Mouse (Mus musculus): ENCODE measurements around the gene Tarm1.

- TF ChIP-seq POLR2A (IDR thresholded peaks at IDR 0.05; ENCODE audit: borderline replicate concordance, extremely low read depth, insufficient read depth, insufficient read length, poor library complexity, severe bottlenecking) (no peak), CTCF (IDR thresholded peaks at IDR 0.05; ENCODE audit: borderline replicate concordance, extremely low read depth, insufficient read depth, insufficient read length) (no peak)
Measured at GRCm38 (mm10) chr7:3439984-3440383, 62.4 kb downstream of the Tarm1 start.
